Mouse (Mus musculus): ENCODE measurements around the gene Hibadh.

GRCm38 (mm10) chr6:52562994-52563393, 77.2 kb downstream of the Hibadh start:
- TF ChIP-seq GATA1 (IDR thresholded peaks at IDR 0.05; ENCODE audit: borderline replicate concordance, low read length) (no peak), FLI1 (IDR thresholded peaks at IDR 0.05; ENCODE audit: low read length) (no peak)
